Mouse (Mus musculus): Measurements from ENCODE around the gene Dnal1. TPM values are rescaled to one million over a fixed set of nuclear protein-coding genes. Genes with fewer than 3 reads are reported as not detected.

Gene Dnal1
- polyA plus RNA-seq, 1 experiment from 2014 or later, result 5.7 TPM

GRCm38 (mm10) chr12:84140135-84140534 lies 26.0 kb downstream of the Dnal1 start:
- Histone ChIP-seq H3K27me3 (ENCODE audit: control insufficient read depth, insufficient read depth, low read depth, low read length) (no peaks in the 10 kb centered on the region), H3K9ac (ENCODE audit: low read length) (no peak overlapping the region), H3K9me3 (ENCODE audit: control insufficient read depth, low read length) (no peaks in the 10 kb centered on the region), H3K4me1 (replicated peaks; ENCODE audit: control insufficient read depth, insufficient read depth, low read length) (no peaks in the 10 kb centered on the region), H3K4me3 (ENCODE audit: low read length) (no peak overlapping the region), H3K27ac (ENCODE audit: low read length) (no peak overlapping the region), H3K4me2 (ENCODE audit: low read depth, low read length) (no peak overlapping the region), H3K36me3 (ENCODE audit: control insufficient read depth, insufficient read depth, low read length) (no peaks in the 10 kb centered on the region; the same call in 1 of the 2 replicates)
- ATAC-seq (ENCODE audit: low read depth), result no peak
- WGBS, result 55% methylated on average over 4 of the region's 4 CpGs

- H3K9ac ChIP-seq (ENCODE audit: low read length), result no peak overlapping the region
- WGBS, result 71% methylated on average over 4 of the region's 4 CpGs
- no peak overlapping the region for H3K4me2 ChIP-seq (ENCODE audit: low read depth, low read length)
- no peaks in the 10 kb centered on the region for H3K27me3 ChIP-seq (ENCODE audit: control insufficient read depth, insufficient read depth, low read depth, low read length)
- no peak overlapping the region for H3K27ac ChIP-seq (ENCODE audit: low read length)
- H3K4me1 ChIP-seq (replicated peaks; ENCODE audit: control insufficient read depth, insufficient read depth, low read length), result no peaks in the 10 kb centered on the region
- no peak for ATAC-seq (ENCODE audit: low read depth)
- H3K4me3 ChIP-seq (ENCODE audit: low read length), result no peak overlapping the region
- no peaks in the 10 kb centered on the region for H3K9me3 ChIP-seq (ENCODE audit: control insufficient read depth, low read length)
- H3K36me3 ChIP-seq (ENCODE audit: control insufficient read depth, insufficient read depth, low read length), result no peaks in the 10 kb centered on the region; the same call in 1 of the 2 replicates
Observed at GRCm38 (mm10) chr12:84141271-84141670, 27.1 kb downstream of the Dnal1 start.

GRCm38 (mm10) chr12:84142281-84143050 lies 28.3 kb downstream of the Dnal1 start:
- Histone ChIP-seq H3K36me3 (ENCODE audit: control insufficient read depth, insufficient read depth, low read length) (no peaks in the 10 kb centered on the region; the same call in 1 of the 2 replicates), H3K27me3 (ENCODE audit: control insufficient read depth, insufficient read depth, low read depth, low read length) (no peaks in the 10 kb centered on the region), H3K4me3 (ENCODE audit: low read length) (no peak overlapping the region), H3K4me2 (ENCODE audit: low read depth, low read length) (no peak overlapping the region), H3K9me3 (ENCODE audit: control insufficient read depth, low read length) (no peaks in the 10 kb centered on the region), H3K4me1 (replicated peaks; ENCODE audit: control insufficient read depth, insufficient read depth, low read length) (no peaks in the 10 kb centered on the region), H3K27ac (ENCODE audit: low read length) (no peak overlapping the region), H3K9ac (ENCODE audit: low read length) (no peak overlapping the region)
- no peak for ATAC-seq (ENCODE audit: low read depth)
- 59% methylated on average over 14 of the region's 14 CpGs for WGBS

GRCm38 (mm10) chr12:84147954-84148621 lies 33.9 kb downstream of the Dnal1 start, which contains the start of gene Pnma1:
Pnma1 (minus strand) TSS chr12:84148489.
- Histone ChIP-seq H3K4me3 (ENCODE audit: low read length) (peak within 1 kb of the TSS; percentile 49), H3K36me3 (ENCODE audit: control insufficient read depth, insufficient read depth, low read length) (peaks cover 13% of the 10 kb centered on the region), H3K4me2 (ENCODE audit: low read depth, low read length) (peak within 1 kb of the TSS; percentile 68), H3K27ac (ENCODE audit: low read length) (no peak within 1 kb of the TSS), H3K9ac (ENCODE audit: low read length) (peak within 1 kb of the TSS; percentile 55), H3K4me1 (replicated peaks; ENCODE audit: control insufficient read depth, insufficient read depth, low read length) (peaks cover 7% of the 10 kb centered on the region; the same call in 1 of the 2 replicates), H3K27me3 (ENCODE audit: control insufficient read depth, insufficient read depth, low read depth, low read length) (no peaks in the 10 kb centered on the region), H3K9me3 (ENCODE audit: control insufficient read depth, low read length) (no peaks in the 10 kb centered on the region)
- ATAC-seq (ENCODE audit: low read depth), result peak; percentile 89
- 2% methylated on average over 43 of the region's 50 CpGs for WGBS

- Histone ChIP-seq H3K4me2 (ENCODE audit: low read depth, low read length) (peak overlapping the region; percentile 68), H3K9ac (ENCODE audit: low read length) (no peak overlapping the region), H3K27me3 (ENCODE audit: control insufficient read depth, insufficient read depth, low read depth, low read length) (no peaks in the 10 kb centered on the region), H3K4me1 (replicated peaks; ENCODE audit: control insufficient read depth, insufficient read depth, low read length) (peaks cover 7% of the 10 kb centered on the region; the same call in 1 of the 2 replicates), H3K27ac (ENCODE audit: low read length) (no peak overlapping the region), H3K9me3 (ENCODE audit: control insufficient read depth, low read length) (no peaks in the 10 kb centered on the region), H3K36me3 (ENCODE audit: control insufficient read depth, insufficient read depth, low read length) (peaks cover 17% of the 10 kb centered on the region), H3K4me3 (ENCODE audit: low read length) (peak overlapping the region; percentile 49)
- 8% methylated on average over 10 of the region's 10 CpGs for WGBS
- no peak for ATAC-seq (ENCODE audit: low read depth)
Observed at GRCm38 (mm10) chr12:84148622-84149012, 34.5 kb downstream of the Dnal1 start.

- WGBS, result 93% methylated on average over 15 of the region's 15 CpGs
- H3K4me3 ChIP-seq (ENCODE audit: low read length), result no peak overlapping the region
- no peak overlapping the region for H3K4me2 ChIP-seq (ENCODE audit: low read depth, low read length)
- H3K4me1 ChIP-seq (replicated peaks; ENCODE audit: control insufficient read depth, insufficient read depth, low read length), result peaks cover 7% of the 10 kb centered on the region
- peaks cover 17% of the 10 kb centered on the region for H3K36me3 ChIP-seq (ENCODE audit: control insufficient read depth, insufficient read depth, low read length)
- ATAC-seq (ENCODE audit: low read depth), result no peak
- no peak overlapping the region for H3K27ac ChIP-seq (ENCODE audit: low read length)
- H3K9ac ChIP-seq (ENCODE audit: low read length), result no peak overlapping the region
- H3K9me3 ChIP-seq (ENCODE audit: control insufficient read depth, low read length), result no peaks in the 10 kb centered on the region
- no peaks in the 10 kb centered on the region for H3K27me3 ChIP-seq (ENCODE audit: control insufficient read depth, insufficient read depth, low read depth, low read length)
Observed at GRCm38 (mm10) chr12:84149971-84150370, 35.8 kb downstream of the Dnal1 start.

- Histone ChIP-seq H3K4me3 (ENCODE audit: low read length) (no peak overlapping the region), H3K9ac (ENCODE audit: low read length) (no peak overlapping the region), H3K36me3 (ENCODE audit: control insufficient read depth, insufficient read depth, low read length) (peaks cover 20% of the 10 kb centered on the region), H3K27me3 (ENCODE audit: control insufficient read depth, insufficient read depth, low read depth, low read length) (no peaks in the 10 kb centered on the region), H3K9me3 (ENCODE audit: control insufficient read depth, low read length) (no peaks in the 10 kb centered on the region), H3K27ac (ENCODE audit: low read length) (no peak overlapping the region), H3K4me1 (replicated peaks; ENCODE audit: control insufficient read depth, insufficient read depth, low read length) (peaks cover 10% of the 10 kb centered on the region), H3K4me2 (ENCODE audit: low read depth, low read length) (no peak overlapping the region)
- ATAC-seq (ENCODE audit: low read depth), result no peak
- WGBS, result 35% methylated on average over 6 of the region's 6 CpGs
Observed at GRCm38 (mm10) chr12:84150976-84151375, 36.8 kb downstream of the Dnal1 start.

GRCm38 (mm10) chr12:84151911-84152310 lies 37.7 kb downstream of the Dnal1 start:
- no peak for ATAC-seq (ENCODE audit: low read depth)
- WGBS, result 76% methylated on average over 10 of the region's 10 CpGs
- no peaks in the 10 kb centered on the region for H3K9me3 ChIP-seq (ENCODE audit: control insufficient read depth, low read length)
- H3K27me3 ChIP-seq (ENCODE audit: control insufficient read depth, insufficient read depth, low read depth, low read length), result no peaks in the 10 kb centered on the region
- no peak overlapping the region for H3K9ac ChIP-seq (ENCODE audit: low read length)
- no peak overlapping the region for H3K4me2 ChIP-seq (ENCODE audit: low read depth, low read length)
- H3K4me1 ChIP-seq (replicated peaks; ENCODE audit: control insufficient read depth, insufficient read depth, low read length), result peaks cover 10% of the 10 kb centered on the region
- no peak overlapping the region for H3K27ac ChIP-seq (ENCODE audit: low read length)
- no peak overlapping the region for H3K4me3 ChIP-seq (ENCODE audit: low read length)
- peaks cover 28% of the 10 kb centered on the region for H3K36me3 ChIP-seq (ENCODE audit: control insufficient read depth, insufficient read depth, low read length)

- Histone ChIP-seq H3K4me1 (replicated peaks; ENCODE audit: control insufficient read depth, insufficient read depth, low read length) (peaks cover 10% of the 10 kb centered on the region), H3K9me3 (ENCODE audit: control insufficient read depth, low read length) (no peaks in the 10 kb centered on the region), H3K4me3 (ENCODE audit: low read length) (no peak overlapping the region), H3K27ac (ENCODE audit: low read length) (no peak overlapping the region), H3K27me3 (ENCODE audit: control insufficient read depth, insufficient read depth, low read depth, low read length) (no peaks in the 10 kb centered on the region), H3K4me2 (ENCODE audit: low read depth, low read length) (no peak overlapping the region), H3K36me3 (ENCODE audit: control insufficient read depth, insufficient read depth, low read length) (peaks cover 28% of the 10 kb centered on the region), H3K9ac (ENCODE audit: low read length) (no peak overlapping the region)
- 65% methylated on average over 31 of the region's 32 CpGs for WGBS
- no peak for ATAC-seq (ENCODE audit: low read depth)
Observed at GRCm38 (mm10) chr12:84152352-84153190, 38.4 kb downstream of the Dnal1 start.

Measured in lung, embryonic 16.5 days (tissue).